Mouse (Mus musculus): Measurements from ENCODE around the gene Phf23.

The Phf23 gene

DNA sequence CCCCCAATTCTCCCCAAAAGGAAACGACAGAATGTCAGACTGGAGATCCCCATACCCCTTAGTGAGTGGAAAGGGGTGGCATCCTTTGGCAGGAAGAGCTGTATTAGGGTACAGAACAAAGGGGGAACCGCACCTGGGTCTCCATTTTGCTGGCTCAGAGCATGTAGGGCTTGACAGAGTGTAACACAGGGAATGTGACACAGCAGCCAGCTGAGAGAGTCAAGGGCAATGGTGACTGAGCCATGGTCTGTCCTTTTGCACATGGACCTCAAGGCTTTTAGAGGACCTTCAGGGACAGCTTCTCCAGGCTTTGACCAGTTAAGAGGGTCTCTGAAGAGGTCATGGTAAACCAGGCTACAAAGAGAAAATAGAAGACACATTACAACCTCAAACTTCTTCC is 20.7 kb upstream of the Phf23 start:
- no peak for DNase-seq

DNA sequence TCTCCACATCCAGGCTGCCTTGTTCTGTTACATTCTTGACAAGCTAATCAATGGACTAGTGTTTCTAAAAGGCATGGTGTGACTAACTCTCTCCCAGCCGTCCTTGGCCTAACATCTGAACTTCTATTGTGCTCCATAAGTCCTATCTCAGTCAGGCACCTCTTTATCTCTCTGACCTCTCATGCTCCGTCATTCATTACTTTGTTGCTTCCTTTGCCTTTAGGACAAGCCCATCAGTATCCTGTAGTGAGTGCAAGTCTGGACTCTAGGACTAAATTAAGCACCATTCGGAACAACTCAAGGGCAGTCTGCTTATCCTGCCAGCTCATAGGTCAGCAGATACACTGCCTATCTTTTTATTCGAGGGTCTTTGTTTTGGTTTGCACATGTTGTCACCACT is 19.3 kb upstream of the Phf23 start:
- DNase-seq: no peak

DNA sequence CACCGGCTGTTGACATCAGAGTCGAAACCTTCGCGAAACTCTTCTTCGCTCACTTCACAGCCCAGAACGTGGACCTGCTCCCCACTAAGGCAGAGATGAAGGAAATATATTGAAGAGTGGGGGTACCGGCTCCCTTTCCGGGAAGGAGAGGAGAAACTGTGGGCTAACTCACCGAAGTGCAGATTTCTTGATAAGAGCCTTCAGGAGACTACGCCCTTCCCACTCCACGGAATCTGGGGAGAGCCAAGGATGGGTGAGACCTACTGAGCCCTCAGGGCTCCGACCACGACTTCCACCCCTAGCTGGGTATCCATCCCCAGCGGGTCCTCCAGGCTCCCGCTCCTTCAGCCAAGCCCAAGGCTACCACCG is 15.8 kb upstream of the Phf23 start:
- no peak for DNase-seq

GRCm38 (mm10) chr11:69980196-69981140 is 15.1 kb upstream of the Phf23 start:
- peak; percentile 98 for DNase-seq

GRCm38 (mm10) chr11:69981141-69981762 is 14.3 kb upstream of the Phf23 start, which contains the start of gene Ctdnep1:
Gene Ctdnep1, plus strand, starts transcription at chr11:69981156.
- DNase-seq: no peak

DNA sequence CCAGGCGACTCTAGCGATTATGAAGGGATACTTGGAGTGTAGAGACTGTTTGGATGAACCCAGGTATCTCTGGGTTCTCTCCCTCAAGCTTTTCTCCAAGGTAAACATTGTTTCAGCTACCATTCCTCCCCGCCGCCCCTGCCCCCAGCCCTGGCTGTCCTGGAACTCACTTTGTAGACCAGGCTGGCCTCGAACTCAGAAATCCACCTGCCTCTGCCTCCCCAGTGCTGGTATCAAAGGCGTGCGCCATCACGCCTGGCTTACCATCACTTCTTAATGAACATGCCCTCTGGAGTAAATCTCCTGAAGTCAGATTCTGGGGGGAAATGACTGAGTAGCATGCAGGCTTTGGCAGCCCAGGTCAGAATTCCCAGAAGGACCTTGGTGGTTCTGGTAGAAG is 13.4 kb upstream of the Phf23 start, which contains the start of gene Elp5:
Gene Elp5, minus strand, starts transcription at position 293 of the 400 bp plus-strand sequence.
- DNase-seq: no peak

DNA sequence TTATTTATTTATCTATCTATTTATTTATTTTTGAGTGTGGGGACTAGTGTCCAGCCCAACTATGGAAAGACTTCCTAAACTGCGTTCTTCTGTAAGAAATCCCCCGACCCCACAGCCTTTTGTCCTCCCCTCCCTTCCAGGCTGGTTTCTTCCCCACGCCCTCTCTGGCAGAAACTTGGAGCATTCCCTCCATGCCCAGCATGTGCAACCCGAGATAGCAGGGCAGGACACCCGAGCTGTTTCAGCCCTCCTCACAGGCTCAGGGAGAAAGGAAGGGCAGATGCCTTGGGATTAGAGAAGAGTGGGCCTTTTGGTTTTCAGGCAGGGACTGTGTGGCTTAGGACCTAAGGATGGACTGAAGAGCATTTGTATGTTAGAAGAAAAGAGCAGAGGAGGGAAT is 12.7 kb upstream of the Phf23 start:
- DNase-seq: no peak

- no peak for DNase-seq
These were observed 12.2 kb upstream of the Phf23 start for GRCm38 (mm10) chr11:69983377-69983776.

DNA sequence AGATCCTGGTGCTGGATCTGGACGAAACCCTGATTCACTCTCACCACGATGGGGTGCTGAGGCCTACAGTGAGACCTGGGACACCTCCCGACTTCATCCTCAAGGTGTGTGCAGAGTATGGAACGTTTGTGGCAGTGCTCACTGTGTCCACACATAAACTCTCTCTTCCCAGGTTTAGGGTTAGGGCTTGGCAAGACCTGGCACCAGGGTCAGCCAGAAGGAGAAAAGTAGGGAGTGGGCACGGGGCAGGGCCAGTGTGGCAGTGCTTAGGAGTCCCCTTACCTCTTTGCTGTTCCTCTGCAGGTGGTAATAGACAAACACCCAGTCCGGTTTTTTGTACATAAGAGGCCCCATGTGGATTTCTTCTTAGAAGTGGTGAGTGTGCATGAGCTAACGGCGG is 11.1 kb upstream of the Phf23 start:
- no peak for DNase-seq

- no peak for DNase-seq
These were observed 5.6 kb upstream of the Phf23 start for GRCm38 (mm10) chr11:69989949-69990348.

GRCm38 (mm10) chr11:69990850-69991691 is 4.5 kb upstream of the Phf23 start, which contains the start of gene Gabarap:
Gene Gabarap, plus strand, starts transcription at chr11:69991143.
- peak; percentile 96 for DNase-seq

DNA sequence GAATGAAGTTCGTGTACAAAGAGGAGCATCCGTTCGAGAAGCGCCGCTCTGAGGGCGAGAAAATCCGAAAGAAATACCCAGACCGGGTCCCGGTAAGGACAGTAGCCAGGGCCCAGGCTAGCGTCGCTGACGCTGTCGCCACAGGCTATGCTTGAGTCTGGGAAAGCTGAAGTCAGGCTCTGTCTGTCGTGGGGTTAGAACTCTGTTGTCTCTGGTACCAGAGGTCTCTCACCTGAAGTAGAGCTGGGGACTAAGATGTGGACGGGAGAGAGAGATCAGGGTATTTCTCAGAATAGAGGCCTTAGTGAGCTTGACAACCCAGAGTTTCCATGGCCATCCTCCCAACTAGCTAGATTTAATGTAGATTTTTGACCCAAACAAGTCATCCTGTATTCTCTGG is 3.9 kb upstream of the Phf23 start:
- DNase-seq: no peak

- peak; percentile 62 for DNase-seq
These were observed 3.2 kb upstream of the Phf23 start for GRCm38 (mm10) chr11:69992396-69992795.

- DNase-seq: no peak
These were observed 2.6 kb upstream of the Phf23 start for GRCm38 (mm10) chr11:69992932-69993331.

DNA sequence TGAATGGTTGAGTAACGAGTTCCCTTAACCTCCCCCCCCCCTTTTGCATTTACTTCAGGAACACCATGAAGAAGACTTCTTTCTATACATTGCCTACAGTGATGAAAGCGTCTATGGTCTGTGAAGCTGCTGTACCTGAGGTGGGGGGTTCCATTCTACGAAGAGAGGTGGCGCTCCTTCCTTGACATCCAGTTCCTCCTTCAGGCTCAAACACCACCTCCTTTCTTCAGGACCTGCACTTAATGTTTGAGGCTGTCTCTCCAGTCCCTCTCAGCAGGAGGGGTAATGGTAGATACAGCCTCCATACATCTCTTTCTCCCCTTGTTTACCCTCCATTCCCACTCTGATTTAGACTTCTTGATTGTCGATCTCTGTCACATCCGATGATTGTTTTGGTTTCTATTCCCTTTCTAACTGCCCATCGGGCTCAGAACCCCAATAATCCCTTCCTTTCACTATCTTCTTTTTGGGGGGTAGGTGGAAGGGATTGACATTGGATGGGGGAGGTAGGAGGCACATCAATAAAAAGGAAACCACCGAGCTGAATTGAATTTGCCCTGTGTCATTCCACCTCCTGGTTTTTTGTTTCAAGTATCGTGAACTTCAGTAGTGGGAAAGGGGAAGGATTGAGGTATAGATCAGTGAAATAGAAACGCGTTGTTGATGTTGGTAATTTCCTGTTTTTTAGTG is 1.0 kb upstream of the Phf23 start:
- DNase-seq: peak; percentile 24

GRCm38 (mm10) chr11:69996161-69997061 is 834 bp downstream of the Phf23 start:
- peak; percentile 49 for DNase-seq

GRCm38 (mm10) chr11:69997070-69997509 is 1.5 kb downstream of the Phf23 start:
- DNase-seq: peak; percentile 90

GRCm38 (mm10) chr11:69998567-69999491 is 3.3 kb downstream of the Phf23 start:
- no peak for DNase-seq

GRCm38 (mm10) chr11:69999666-70000065 is 4.1 kb downstream of the Phf23 start:
- no peak for DNase-seq

- DNase-seq: peak; percentile 94
These were observed 4.9 kb downstream of the Phf23 start, which contains the start of gene Dvl2 for GRCm38 (mm10) chr11:70000396-70000898. Gene Dvl2, plus strand, starts transcription at chr11:70000595.
